Mouse (Mus musculus) spleen, postnatal 4 days (tissue): ENCODE measurements around the gene Fut2.

Source experiments
- DNase-seq, 2 experiments: peaks; one replicate each; pipeline ENCODE4 v3.0.0; 2022; ENCODE audit warnings: low spot score in 2 of 2

Gene Fut2

GRCm38 (mm10) chr7:45638623-45639401 lies 27.4 kb downstream of the Fut2 start:
- DNase-seq: peak; percentile 37 to 62

GRCm38 (mm10) chr7:45637710-45638109 lies 28.5 kb downstream of the Fut2 start:
- peak in 1 of 2 experiments; percentile 61 for DNase-seq

DNA sequence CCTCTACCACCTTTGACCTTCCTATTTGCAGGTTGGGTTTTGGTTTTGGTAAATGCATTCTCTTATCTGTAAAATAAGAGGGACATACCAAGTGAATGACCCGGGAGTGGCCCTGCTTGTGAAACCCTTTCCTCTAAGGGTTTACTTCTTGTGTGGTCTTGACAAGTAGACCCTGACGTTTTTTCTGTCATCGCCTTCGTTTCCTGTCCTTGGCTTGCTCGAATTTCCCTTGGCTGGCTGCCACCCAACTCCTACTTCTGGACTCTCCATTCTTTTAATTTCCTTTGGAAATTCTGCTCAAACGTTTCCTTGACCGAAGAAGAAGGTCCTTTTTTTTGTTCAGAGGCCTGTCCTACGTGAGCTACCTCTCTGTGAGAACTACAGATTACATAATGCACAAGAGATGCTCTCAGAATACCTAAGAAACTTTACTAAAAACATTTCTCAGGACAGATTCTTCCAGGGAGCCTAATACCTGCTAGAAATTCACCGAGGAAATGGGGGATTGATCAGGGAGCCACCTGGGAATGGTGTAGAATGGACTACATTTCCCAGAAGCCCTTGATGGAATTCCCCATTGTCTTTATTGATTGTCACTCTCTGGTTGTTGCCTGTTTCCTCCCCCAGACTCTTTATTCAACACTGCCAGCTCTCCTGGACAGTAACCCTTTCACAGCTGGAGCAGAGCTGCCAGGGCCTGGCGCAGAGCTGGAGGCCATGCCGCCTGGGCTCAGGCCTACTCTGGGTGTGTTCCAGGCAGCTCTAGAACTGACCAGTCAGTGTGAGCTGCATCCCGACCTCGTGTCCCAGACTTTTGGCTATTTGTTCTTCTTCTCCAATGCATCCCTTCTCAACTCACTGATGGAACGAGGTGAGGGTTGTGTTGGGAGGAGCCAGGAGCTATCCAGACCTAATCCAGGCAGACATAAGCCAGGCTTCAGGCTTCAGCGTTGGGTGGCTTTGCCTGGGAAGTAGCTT lies 30.2 kb downstream of the Fut2 start:
- DNase-seq: peak in 1 of 2 experiments; percentile 53

GRCm38 (mm10) chr7:45634946-45635681 lies 31.1 kb downstream of the Fut2 start:
- DNase-seq: peak in 1 of 2 experiments; percentile 60

- DNase-seq: no peak
Observed at GRCm38 (mm10) chr7:45632499-45632898, 33.7 kb downstream of the Fut2 start.

GRCm38 (mm10) chr7:45630064-45630907 lies 35.9 kb downstream of the Fut2 start:
- DNase-seq: no peak

DNA sequence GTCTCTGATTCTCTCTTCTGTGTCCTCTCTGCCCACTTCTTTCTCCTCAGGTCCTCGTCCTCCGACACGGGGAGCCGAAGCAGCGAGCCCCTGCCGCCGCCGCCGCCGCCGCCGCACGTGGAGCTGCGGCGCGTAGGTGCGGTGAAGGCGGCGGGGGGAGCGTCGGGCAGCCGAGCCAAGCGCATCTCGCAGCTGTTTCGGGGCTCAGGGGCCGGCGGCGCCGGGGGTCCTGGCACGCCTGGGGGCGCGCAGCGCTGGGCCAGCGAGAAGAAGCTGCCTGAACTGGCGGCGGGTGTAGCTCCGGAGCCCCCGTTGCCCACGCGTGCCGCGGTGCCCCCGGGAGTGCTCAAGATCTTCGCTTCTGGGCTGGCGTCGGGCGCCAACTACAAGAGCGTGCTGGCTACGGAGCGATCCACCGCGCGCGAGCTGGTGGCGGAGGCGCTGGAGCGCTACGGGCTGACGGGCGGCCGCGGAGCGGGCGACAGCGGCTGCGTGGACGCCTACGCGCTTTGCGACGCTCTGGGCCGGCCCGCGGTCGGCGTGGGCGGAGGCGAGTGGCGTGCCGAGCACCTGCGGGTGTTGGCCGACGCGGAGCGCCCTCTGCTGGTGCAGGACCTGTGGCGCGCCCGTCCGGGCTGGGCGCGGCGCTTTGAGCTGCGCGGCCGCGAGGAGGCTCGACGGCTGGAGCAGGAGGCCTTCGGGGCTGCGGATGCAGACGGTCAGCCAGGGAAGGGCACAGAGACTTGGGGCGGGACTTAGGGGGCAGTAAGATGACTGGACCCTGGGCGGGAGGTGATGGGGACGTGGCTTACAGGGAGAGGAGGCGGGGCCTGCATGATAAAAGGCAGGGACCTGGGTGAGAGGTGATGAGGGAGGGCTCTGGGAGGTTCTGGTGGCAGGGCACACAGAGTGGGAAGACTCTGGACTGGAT lies 37.6 kb downstream of the Fut2 start:
- peak; percentile 85 to 96 for DNase-seq

GRCm38 (mm10) chr7:45627261-45627660 lies 38.9 kb downstream of the Fut2 start, which contains the start of gene Rasip1:
Rasip1 (plus strand) TSS chr7:45627488.
- DNase-seq: no peak

DNA sequence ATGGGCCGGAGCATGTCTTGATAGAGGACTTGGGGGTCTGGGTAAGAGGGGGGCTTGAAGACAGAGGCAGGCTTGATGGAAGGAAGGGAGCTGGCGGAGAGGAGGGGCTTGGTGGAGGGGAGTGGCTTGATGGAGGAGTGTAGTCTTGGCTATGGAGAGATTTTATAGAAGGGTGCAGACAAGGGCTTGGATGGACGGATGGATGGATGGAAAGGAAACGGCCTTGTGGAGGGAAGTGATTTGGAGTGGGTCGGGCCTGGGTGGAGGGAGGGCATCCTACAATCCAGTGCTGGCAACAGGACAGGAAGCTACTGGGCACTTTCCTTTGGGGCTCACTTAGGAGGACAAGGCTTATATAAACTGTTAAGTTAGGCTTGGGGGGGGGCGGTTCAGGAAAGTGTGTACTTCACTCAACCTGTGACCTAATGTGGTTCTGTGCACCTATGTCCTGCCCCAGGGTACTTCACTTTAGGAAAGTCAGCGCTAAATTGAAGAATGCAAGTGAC lies 39.6 kb downstream of the Fut2 start:
- no peak for DNase-seq

DNA sequence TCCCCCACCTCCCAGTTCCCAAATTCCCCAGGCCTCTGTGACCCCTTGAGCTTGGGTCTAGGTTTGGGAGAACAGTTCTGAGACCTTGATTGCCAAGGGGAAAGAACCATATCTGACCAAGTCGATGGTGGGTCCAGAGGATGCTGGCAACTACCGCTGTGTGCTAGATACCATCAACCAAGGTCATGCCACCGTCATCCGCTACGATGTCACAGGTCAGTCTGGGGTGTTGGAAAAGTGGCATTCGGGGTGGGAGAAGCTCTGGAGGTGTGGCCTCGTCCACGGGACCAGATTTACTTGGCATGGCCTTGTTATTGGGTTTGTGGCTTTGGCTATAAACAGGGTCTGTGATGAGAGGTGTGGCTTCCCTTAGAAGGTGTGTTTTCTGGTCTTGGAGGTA lies 40.7 kb downstream of the Fut2 start:
- no peak for DNase-seq

DNA sequence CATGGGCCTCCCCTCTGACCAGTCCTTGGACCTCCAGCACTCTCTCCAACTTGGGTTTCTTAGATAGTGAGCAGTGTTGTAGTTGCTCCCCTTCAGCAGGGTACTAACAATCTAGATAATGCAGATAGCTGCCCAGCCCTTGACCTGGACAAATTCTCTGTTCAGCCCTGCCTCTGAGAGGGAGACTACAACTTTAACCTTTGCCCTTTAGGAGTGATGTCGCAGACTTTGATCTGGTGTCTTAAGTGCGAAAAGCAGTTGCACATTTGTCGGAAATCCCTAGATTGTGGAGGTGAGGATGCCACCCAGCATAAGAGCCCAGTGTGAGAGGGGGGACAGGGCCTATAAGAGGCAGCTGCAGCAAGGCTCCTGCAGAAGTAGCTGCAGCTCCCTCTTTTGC lies 41.5 kb downstream of the Fut2 start:
- no peak for DNase-seq

DNA sequence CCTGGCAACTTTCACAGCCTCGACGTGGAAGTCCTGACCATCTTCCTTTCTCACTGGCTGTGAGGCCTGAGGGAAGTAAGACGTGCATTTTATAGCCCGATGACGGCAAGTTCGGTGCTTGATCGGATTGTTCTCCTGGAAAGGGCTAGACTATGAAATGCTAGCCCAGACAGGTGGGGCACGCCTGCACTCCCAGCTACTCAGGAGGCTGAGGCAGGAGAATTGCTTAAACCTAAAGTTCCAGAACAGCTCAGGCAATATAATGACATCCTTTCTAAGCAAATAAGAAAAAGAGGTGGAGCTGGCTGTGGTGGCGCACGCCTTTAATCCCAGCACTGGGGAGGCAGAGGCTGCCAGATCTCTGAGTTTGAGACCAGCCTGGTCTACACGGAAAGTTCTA lies 42.7 kb downstream of the Fut2 start:
- DNase-seq: no peak

- DNase-seq: peak in 1 of 2 experiments; percentile 37
Observed at GRCm38 (mm10) chr7:45621443-45621842, 44.8 kb downstream of the Fut2 start, which contains the start of gene Izumo1. Izumo1 (plus strand) TSS chr7:45621811.

- no peak for DNase-seq
Observed at GRCm38 (mm10) chr7:45619592-45619991, 46.6 kb downstream of the Fut2 start.

DNA sequence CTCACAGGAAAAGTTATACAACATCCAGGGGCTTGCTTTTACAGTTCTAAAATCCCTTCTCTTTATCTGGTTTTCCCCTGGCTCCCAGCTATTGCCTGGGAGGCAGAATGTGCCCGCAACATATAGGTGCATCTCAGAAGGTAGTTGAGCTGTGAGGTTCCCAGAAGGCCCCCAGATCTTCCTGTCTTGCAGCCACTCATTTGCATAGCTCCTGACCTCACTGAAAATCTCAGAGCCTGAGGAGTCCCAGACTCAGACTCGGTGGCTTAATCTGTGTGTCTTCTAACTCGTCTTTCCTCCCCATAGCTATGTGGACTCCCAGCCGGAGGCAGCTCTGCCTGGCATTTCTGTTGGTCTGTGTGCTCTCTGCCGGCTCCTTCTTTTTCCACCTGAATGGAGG lies 47.9 kb downstream of the Fut2 start:
- no peak for DNase-seq

GRCm38 (mm10) chr7:45617042-45617695 lies 49.0 kb downstream of the Fut2 start, which contains the start of gene Fut1:
Fut1 (plus strand) TSS chr7:45617289.
- DNase-seq: no peak

DNA sequence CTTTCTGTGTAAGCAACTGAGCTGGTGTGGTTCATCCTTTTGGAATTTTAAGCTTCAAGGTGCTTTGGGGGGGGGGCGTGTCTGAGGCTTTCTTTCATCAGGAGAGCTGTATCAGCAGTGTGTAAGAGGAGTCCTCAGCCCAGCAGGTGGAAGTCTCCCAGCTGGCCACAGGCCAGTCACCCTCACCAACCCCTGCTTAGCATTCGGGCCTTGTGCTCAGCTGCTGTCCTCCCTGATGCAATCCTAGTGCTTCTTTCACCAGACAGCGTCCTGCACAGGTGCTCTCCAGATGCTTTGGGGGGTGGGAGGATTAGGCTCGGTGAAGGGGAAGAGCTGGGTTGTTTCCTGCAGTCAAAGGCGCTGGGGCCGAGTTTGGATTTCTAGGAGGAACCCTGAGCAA lies 49.9 kb downstream of the Fut2 start:
- no peak for DNase-seq

DNA sequence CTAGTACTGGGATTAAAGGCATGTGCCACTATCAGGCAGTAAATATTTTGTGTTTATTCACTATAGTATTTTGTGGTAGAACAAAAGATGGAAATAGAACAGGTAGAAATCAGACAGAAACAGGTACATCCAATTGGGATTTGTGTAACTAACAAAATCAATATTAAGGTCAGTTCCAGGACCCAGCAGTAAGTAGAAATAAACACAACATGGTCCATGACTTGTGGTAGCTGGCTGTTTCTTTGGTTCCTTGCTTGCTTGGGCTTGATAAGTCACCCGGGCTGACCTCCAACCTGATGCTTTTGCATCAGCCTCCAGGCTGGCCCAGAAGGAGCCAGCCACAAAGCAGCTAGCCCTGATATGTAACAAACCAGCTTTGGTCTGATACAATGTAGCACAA lies 56.7 kb downstream of the Fut2 start:
- DNase-seq: no peak
